Mouse (Mus musculus) MEL (cell line): Measurements from ENCODE around the gene Auts2. TPM values are rescaled to one million over a fixed set of nuclear protein-coding genes. Genes with fewer than 3 reads are reported as not detected.

Experiments used
- DNase-seq: peaks from one replicate; pipeline ENCODE4 v3.0.0; 2011; ENCODE audit warnings: low read depth, low spot score
- H3K27ac ChIP-seq: 2 replicates; pipeline ENCODE4 v1.5.1; 2012; ENCODE audit warnings: low read depth, mild to moderate bottlenecking, control low read depth, low read length, moderate library complexity; ENCODE audit not compliant: control insufficient read depth
- H3K27me3 ChIP-seq, 2 experiments: fragments of 150-350 bp in 1 of 2; sonication (generic) in 1 of 2; 2 replicates each; pipeline ENCODE4 v1.6.1; 2012; ENCODE audit warnings: low read length in 2 of 2, mild to moderate bottlenecking in 2 of 2, improper control_type of control experiment in 1 of 2, moderate library complexity in 1 of 2; ENCODE audit not compliant: insufficient read depth in 2 of 2, control insufficient read depth in 1 of 2
- H3K36me3 ChIP-seq, 2 experiments: 2 replicates each; pipeline ENCODE4 v1.6.1; 2012 to 2014; ENCODE audit warnings: low read length in 2 of 2, improper control_type of control experiment in 1 of 2, inconsistent platforms in 1 of 2, mild to moderate bottlenecking in 1 of 2; ENCODE audit not compliant: insufficient read depth in 2 of 2, control insufficient read depth in 1 of 2
- H3K4me1 ChIP-seq, 2 experiments: fragments of 150-350 bp in 1 of 2; sonication (generic) in 1 of 2; 2 replicates each; pipeline ENCODE4 v1.6.1; 2012; ENCODE audit warnings: low read length in 2 of 2, improper control_type of control experiment in 1 of 2, mild to moderate bottlenecking in 1 of 2; ENCODE audit not compliant: insufficient read depth in 2 of 2, control insufficient read depth in 1 of 2
- H3K4me3 ChIP-seq, 2 experiments: fragments of 150-350 bp in 1 of 2; sonication (generic) in 1 of 2; 2 replicates each; pipeline ENCODE4 v1.5.1; 2012; ENCODE audit warnings: low read depth in 2 of 2, low read length in 2 of 2, mild to moderate bottlenecking in 2 of 2, moderate library complexity in 2 of 2, control low read depth in 1 of 2, improper control_type of control experiment in 1 of 2; ENCODE audit not compliant: control insufficient read depth in 1 of 2, insufficient read depth in 1 of 2
- H3K79me2 ChIP-seq: 2 replicates; pipeline ENCODE4 v1.6.1; 2012; ENCODE audit warnings: mild to moderate bottlenecking, low read length, moderate library complexity; ENCODE audit not compliant: control insufficient read depth, poor library complexity, insufficient read depth
- H3K9ac ChIP-seq: 2 replicates; pipeline ENCODE4 v1.6.1; 2012; ENCODE audit warnings: low read depth, mild to moderate bottlenecking, control low read depth, low read length, moderate library complexity; ENCODE audit not compliant: control insufficient read depth, poor library complexity, severe bottlenecking
- H3K9me3 ChIP-seq: fragments of 150-350 bp; sonication (generic); replicated peaks from 2 replicates; pipeline ENCODE4 v1.6.1; 2012; ENCODE audit warnings: mild to moderate bottlenecking, low read length, improper control_type of control experiment, moderate library complexity; ENCODE audit not compliant: insufficient read depth
- CHD1 ChIP-seq: IDR thresholded peaks from 2 replicates; pipeline ENCODE4 v1.6.1; 2012; ENCODE audit warnings: low read depth, mild to moderate bottlenecking, inconsistent platforms, low read length, improper control_type of control experiment
- CTCF ChIP-seq, 3 experiments: IDR thresholded peaks in 2 of 3; conservative IDR thresholded peaks in 1 of 3; 2 replicates each; pipeline ENCODE4 v1.5.1; 2011 to 2012; ENCODE audit warnings: low read length in 3 of 3, low read depth in 2 of 3, mild to moderate bottlenecking in 2 of 3, improper control_type of control experiment in 1 of 3, inconsistent platforms in 1 of 3, mixed read lengths in 1 of 3, moderate library complexity in 1 of 3; ENCODE audit not compliant: control insufficient read depth in 1 of 3, insufficient read depth in 1 of 3, poor library complexity in 1 of 3, severe bottlenecking in 1 of 3
- ELF1 ChIP-seq: IDR thresholded peaks from 2 replicates; pipeline ENCODE4 v1.6.1; 2014; ENCODE audit warnings: low read depth, mild to moderate bottlenecking, inconsistent platforms, low read length, improper control_type of control experiment, moderate library complexity
- GABPA ChIP-seq: IDR thresholded peaks from 2 replicates; pipeline ENCODE4 v1.6.1; 2012; ENCODE audit warnings: low read depth, mild to moderate bottlenecking, inconsistent platforms, low read length, improper control_type of control experiment, moderate library complexity
- HCFC1 ChIP-seq: IDR thresholded peaks from 2 replicates; pipeline ENCODE4 v1.6.1; 2012; ENCODE audit warnings: low read depth, mild to moderate bottlenecking, inconsistent platforms, low read length, improper control_type of control experiment, moderate library complexity
- JUND ChIP-seq: IDR thresholded peaks from 2 replicates; pipeline ENCODE4 v1.6.1; 2011; ENCODE audit warnings: low read depth, mild to moderate bottlenecking, improper control_type of control experiment, low read length
- KAT2A ChIP-seq: conservative IDR thresholded peaks from 2 replicates; pipeline ENCODE4 v1.6.1; 2012; ENCODE audit warnings: low read depth, low read length, improper control_type of control experiment, inconsistent platforms
- MAFK ChIP-seq: IDR thresholded peaks from 2 replicates; pipeline ENCODE4 v1.6.1; 2011; ENCODE audit warnings: low read depth, mild to moderate bottlenecking, low read length, improper control_type of control experiment, borderline replicate concordance
- MAX ChIP-seq: IDR thresholded peaks from 2 replicates; pipeline ENCODE4 v1.6.1; 2011; ENCODE audit warnings: low read length, improper control_type of control experiment
- MEF2A ChIP-seq: IDR thresholded peaks from 2 replicates; pipeline ENCODE4 v1.6.1; 2014; ENCODE audit warnings: low read depth, mild to moderate bottlenecking, inconsistent platforms, low read length, improper control_type of control experiment; ENCODE audit not compliant: poor library complexity, insufficient replicate concordance, severe bottlenecking; ENCODE audit errors: extremely low read depth
- POLR2A ChIP-seq, 2 experiments: IDR thresholded peaks; 2 replicates each; pipeline ENCODE4 v1.6.1; 2011 to 2012; ENCODE audit warnings: low read length in 2 of 2, mild to moderate bottlenecking in 2 of 2, control low read depth in 1 of 2, improper control_type of control experiment in 1 of 2, low read depth in 1 of 2, moderate library complexity in 1 of 2; ENCODE audit not compliant: control insufficient read depth in 1 of 2, insufficient read depth in 1 of 2, poor library complexity in 1 of 2
- POLR2AphosphoS2 ChIP-seq: IDR thresholded peaks from 2 replicates; pipeline ENCODE4 v1.6.1; 2011; ENCODE audit warnings: low read length, improper control_type of control experiment
- RAD21 ChIP-seq: IDR thresholded peaks from 2 replicates; pipeline ENCODE4 v1.6.1; 2011; ENCODE audit warnings: mild to moderate bottlenecking, low read depth, low read length, improper control_type of control experiment
- SMC3 ChIP-seq: IDR thresholded peaks from 2 replicates; pipeline ENCODE4 v1.6.1; 2011; ENCODE audit warnings: low read depth, low read length, improper control_type of control experiment
- TBP ChIP-seq: IDR thresholded peaks from 2 replicates; pipeline ENCODE4 v1.8.0; 2011; ENCODE audit warnings: low read depth, low read length, improper control_type of control experiment
- TCF12 ChIP-seq: IDR thresholded peaks from 2 replicates; pipeline ENCODE4 v1.6.1; 2014; ENCODE audit warnings: low read depth, mild to moderate bottlenecking, inconsistent platforms, low read length, improper control_type of control experiment, moderate library complexity
- UBTF ChIP-seq: IDR thresholded peaks from 2 replicates; pipeline ENCODE4 v1.6.1; 2012; ENCODE audit warnings: low read depth, mild to moderate bottlenecking, inconsistent platforms, low read length, improper control_type of control experiment, moderate library complexity, borderline replicate concordance; ENCODE audit not compliant: insufficient read depth
- USF2 ChIP-seq, 2 experiments: IDR thresholded peaks; 2 replicates each; pipeline ENCODE4 v1.6.1; 2011 to 2012; ENCODE audit warnings: improper control_type of control experiment in 2 of 2, low read length in 2 of 2, borderline replicate concordance in 1 of 2, inconsistent platforms in 1 of 2, low read depth in 1 of 2, mild to moderate bottlenecking in 1 of 2; ENCODE audit not compliant: insufficient read depth in 1 of 2
- ZC3H11A ChIP-seq: IDR thresholded peaks from 2 replicates; pipeline ENCODE4 v1.6.1; 2012; ENCODE audit warnings: low read depth, mild to moderate bottlenecking, inconsistent platforms, low read length, improper control_type of control experiment
- ZKSCAN1 ChIP-seq: IDR thresholded peaks from 2 replicates; pipeline ENCODE4 v1.6.1; 2012; ENCODE audit warnings: low read depth, mild to moderate bottlenecking, inconsistent platforms, low read length, improper control_type of control experiment, moderate library complexity
- ZNF384 ChIP-seq: IDR thresholded peaks from 2 replicates; pipeline ENCODE4 v1.6.1; 2012; ENCODE audit warnings: low read depth, mild to moderate bottlenecking, inconsistent platforms, low read length, improper control_type of control experiment
- polyA plus RNA-seq, 2 experiments: library from polyadenylated mRNA; stranded (reverse) in 1 of 2; unstranded in 1 of 2; fragments of >175 nt in 1 of 2; fragments of >200 nt in 1 of 2; gene quantifications; 2 replicates each; pipeline versions ENCODE4 v1.2.1 to v1.2.4; 2012; ENCODE audit warnings: low replicate concordance in 2 of 2, low read depth in 1 of 2; ENCODE audit not compliant: insufficient read length in 2 of 2, insufficient read depth in 1 of 2, missing spikeins in 1 of 2
- total RNA-seq: library from RNA; depleted of rRNA; stranded (reverse); fragments of 300-350 nt; gene quantifications from 2 replicates; pipeline ENCODE4 v1.2.3, GENCODE M21; 2012

Auts2 gene
- total and polyA plus RNA-seq, 3 experiments: not detected

DNA sequence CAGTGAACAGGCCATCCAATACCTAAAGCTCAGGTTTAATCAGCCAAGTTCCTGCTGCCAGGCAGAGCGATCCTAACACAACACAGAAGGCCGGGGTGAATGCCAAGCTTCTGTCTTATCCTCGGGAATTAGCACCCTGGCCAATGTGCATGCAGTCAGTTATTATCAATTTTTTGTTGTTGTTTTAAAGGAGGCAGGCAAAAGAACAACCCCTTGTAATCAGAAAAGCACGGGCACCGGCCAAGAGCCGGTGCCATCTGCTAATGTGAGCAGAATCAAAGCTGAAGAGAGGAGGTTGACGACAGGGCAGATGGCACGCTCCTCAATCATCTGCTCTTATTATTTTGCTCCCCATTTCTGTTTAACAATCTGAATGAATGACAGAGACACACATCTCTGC is 373.1 kb downstream of the Auts2 start:
- TF ChIP-seq CTCF (IDR thresholded peaks at IDR 0.05 in 2 of 3, conservative IDR thresholded peaks at IDR 0.05 in 1 of 3; ENCODE audit: control insufficient read depth in 1 of 3, insufficient read depth in 1 of 3, low read depth in 2 of 3, low read length in 3 of 3, poor library complexity in 1 of 3, severe bottlenecking in 1 of 3): no peak
- TF ChIP-seq SMC3: no peak
- TF ChIP-seq CHD1: no peak
- TF ChIP-seq MEF2A: no peak
- TF ChIP-seq ZC3H11A: no peak
- TF ChIP-seq UBTF: no peak
- TF ChIP-seq USF2 (IDR thresholded peaks at IDR 0.05; ENCODE audit: borderline replicate concordance in 1 of 2, insufficient read depth in 1 of 2, low read depth in 1 of 2, low read length in 2 of 2): no peak
- no peak for TF ChIP-seq MAFK
- TF ChIP-seq RAD21: no peak
- TF ChIP-seq MAX: no peak
- TF ChIP-seq POLR2AphosphoS2: no peak
- TF ChIP-seq TBP: no peak
- TF ChIP-seq ELF1: no peak
- TF ChIP-seq GABPA: no peak
- TF ChIP-seq TCF12: no peak
- TF ChIP-seq HCFC1: no peak
- no peak for TF ChIP-seq ZKSCAN1
- H3K9me3 ChIP-seq: no peaks in the 10 kb centered on the region

DNA sequence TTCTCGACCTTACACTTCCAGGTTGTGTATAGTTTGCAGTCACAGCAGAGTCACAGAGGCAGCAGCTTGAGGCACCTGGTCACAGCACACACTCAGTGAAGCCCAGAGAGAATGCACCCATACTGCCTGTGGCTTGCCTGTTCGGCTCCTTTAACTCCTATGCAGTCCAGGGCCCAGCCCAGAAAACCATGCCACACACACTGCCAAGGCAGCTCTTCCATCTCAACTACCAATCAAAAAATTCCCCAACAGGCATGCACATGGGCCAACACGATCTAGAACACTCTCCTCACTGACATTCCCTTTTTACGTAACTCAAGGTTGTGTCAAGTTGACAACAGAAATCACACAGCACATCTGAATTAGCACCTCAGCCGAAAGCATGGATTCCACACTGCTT is 374.3 kb downstream of the Auts2 start:
- Histone ChIP-seq H3K27ac (no peak overlapping the region), H3K9ac (no peak overlapping the region)
- no peak for TF ChIP-seq ELF1
- no peak for TF ChIP-seq KAT2A
- TF ChIP-seq POLR2A (IDR thresholded peaks at IDR 0.05; ENCODE audit: control insufficient read depth in 1 of 2, insufficient read depth in 1 of 2, low read depth in 1 of 2, low read length in 2 of 2, poor library complexity in 1 of 2): no peak
- TF ChIP-seq JUND: no peak
- TF ChIP-seq ZNF384: no peak

More for the DNA sequence above, 373.1 kb downstream of the Auts2 start:
- DNase-seq: no peak
- Histone ChIP-seq H3K27me3 (no peaks in the 10 kb centered on the region), H3K9ac (no peak overlapping the region), H3K79me2 (no peaks in the 10 kb centered on the region), H3K27ac (no peak overlapping the region), H3K36me3 (no peaks in the 10 kb centered on the region), H3K4me3 (no peak overlapping the region), H3K4me1 (no peaks in the 10 kb centered on the region)

More for the DNA sequence above, 374.3 kb downstream of the Auts2 start:
- no peaks in the 10 kb centered on the region for H3K27me3 ChIP-seq
- H3K9me3 ChIP-seq: no peaks in the 10 kb centered on the region
- H3K4me1 ChIP-seq: no peaks in the 10 kb centered on the region
- H3K36me3 ChIP-seq: no peaks in the 10 kb centered on the region
- no peak overlapping the region for H3K4me3 ChIP-seq
- DNase-seq: no peak
- no peaks in the 10 kb centered on the region for H3K79me2 ChIP-seq
